Mouse (Mus musculus): ENCODE measurements at regions not wholly inside any gene's neighbourhood (a gene's known extent, or its start where the extent isn't known, plus 50 kb on each side); places are given as distances from the start of the nearest gene placed in this dataset.
A peak's percentile ranks its signal among the peaks of the same experiment; 100 is the strongest.

DNA sequence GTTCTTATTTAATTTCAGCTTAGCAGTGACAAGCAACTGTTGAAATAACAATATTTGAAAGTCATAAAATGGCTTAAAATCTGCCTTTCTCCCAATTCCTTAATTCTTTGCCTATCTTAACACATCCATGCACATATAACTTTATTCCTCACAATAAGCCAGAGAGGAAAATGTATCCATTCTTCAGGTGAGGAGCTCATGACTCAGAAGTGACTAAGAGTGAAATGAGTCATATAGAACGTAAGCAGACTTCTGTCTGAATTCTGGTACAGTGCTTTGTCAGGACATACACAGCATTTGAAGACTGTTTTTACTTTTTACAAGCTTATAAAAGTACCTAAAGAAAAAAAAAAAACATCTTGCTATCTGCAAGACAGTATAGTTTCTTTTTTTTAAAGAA, 2036.2 kb upstream of the Gm12353 start:
- H3K4me3 ChIP-seq, result no peak overlapping the region
- TF ChIP-seq CTCF (IDR thresholded peaks at IDR 0.05), result no peak
- intact Hi-C loops (cut with DNase I), result loop anchor here (5.0 kb wide), 1 partner anchor 68 kb away; no protein-coding TSS in a partner anchor
- no peak for DNase-seq (ENCODE audit: extremely low spot score in 1 of 2, low spot score in 2 of 2)
- H3K27ac ChIP-seq, result peak overlapping the region; percentile 5; the same call in 1 of the 2 replicates
